Mouse (Mus musculus): ENCODE data around the gene Pkp2.

The Pkp2 gene

GRCm38 (mm10) chr16:16260882-16261281, 47.8 kb downstream of the Pkp2 start:
- no peak for DNase-seq (ENCODE audit: low spot score in 2 of 2)

GRCm38 (mm10) chr16:16261481-16261880, 48.4 kb downstream of the Pkp2 start:
- DNase-seq (ENCODE audit: low spot score in 2 of 2): no peak

GRCm38 (mm10) chr16:16262436-16262835, 49.3 kb downstream of the Pkp2 start:
- DNase-seq (ENCODE audit: low spot score in 2 of 2): no peak

DNA sequence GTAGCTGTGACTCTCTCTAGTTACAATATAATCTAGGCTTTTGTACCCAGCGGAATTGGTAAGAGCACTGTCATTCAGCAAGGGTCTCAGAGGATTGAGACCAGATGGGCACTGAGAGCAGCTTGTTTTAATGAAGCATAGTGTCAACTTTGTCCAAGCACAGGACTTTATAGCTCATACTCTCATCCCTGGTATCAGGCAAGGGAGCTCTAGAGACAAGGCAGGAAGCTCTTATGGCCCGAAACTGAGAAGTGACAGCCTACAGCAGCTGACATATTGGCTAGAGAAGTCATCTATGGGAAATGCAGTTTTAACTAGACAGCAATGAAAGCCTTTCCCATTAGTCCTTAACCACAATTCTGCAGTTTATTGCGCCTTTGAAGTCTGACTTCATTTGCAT, 59.9 kb downstream of the Pkp2 start:
- DNase-seq (ENCODE audit: low spot score in 2 of 2): no peak

GRCm38 (mm10) chr16:16273752-16274151, 60.6 kb downstream of the Pkp2 start:
- no peak for DNase-seq (ENCODE audit: low spot score in 2 of 2)

- peak; percentile 90 to 91 for DNase-seq (ENCODE audit: low spot score in 2 of 2)
Measured at GRCm38 (mm10) chr16:16302369-16303137, 89.4 kb downstream of the Pkp2 start, which contains the start of gene Yars2. Gene Yars2, plus strand, starts transcription at chr16:16302965.

GRCm38 (mm10) chr16:16303138-16303827, 90.2 kb downstream of the Pkp2 start:
- peak; percentile 31 to 37 for DNase-seq (ENCODE audit: low spot score in 2 of 2)

DNA sequence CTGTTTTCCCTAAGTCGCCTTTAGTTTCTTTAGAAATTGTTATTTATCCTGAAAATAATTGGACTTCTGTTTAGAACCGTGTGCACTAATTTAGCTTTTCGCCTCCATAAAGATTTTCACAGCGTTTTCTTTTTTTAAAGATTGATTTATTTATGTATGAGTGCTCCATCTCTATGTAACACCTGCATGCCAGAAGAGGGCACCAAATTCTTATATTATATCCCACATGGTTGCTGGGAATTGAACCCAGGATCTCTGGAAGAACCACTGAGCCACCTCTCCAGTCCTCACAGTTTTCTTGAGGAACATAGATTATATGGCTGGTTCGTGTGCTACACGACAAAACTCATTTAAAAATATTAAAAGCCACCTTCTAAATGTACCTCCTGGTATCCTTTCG, 90.8 kb downstream of the Pkp2 start:
- DNase-seq (ENCODE audit: low spot score in 2 of 2): no peak

GRCm38 (mm10) chr16:16311319-16311718, 98.2 kb downstream of the Pkp2 start:
- no peak for DNase-seq (ENCODE audit: low spot score in 2 of 2)
